Mouse (Mus musculus) embryonic stem cell, embryonic (primary cell): ENCODE measurements around the gene Ccdc117.

Source experiments
- CTCF ChIA-PET, 4 experiments: fragments of 300-600 bp in 2 of 4; fragments of 350-600 bp in 2 of 4; sonication (Branson Sonifier 250); formaldehyde crosslinking; loops; one replicate each; lab custom pipeline; 2022; ENCODE audit warnings: inconsistent platforms in 2 of 4; lab: Charles Lee
- POLR2A ChIA-PET, 4 experiments: fragments of 300-600 bp in 2 of 4; fragments of 350-600 bp in 2 of 4; sonication (Branson Sonifier 250); formaldehyde crosslinking; loops; one replicate each; lab custom pipeline; 2022; ENCODE audit warnings: antibody characterized with exemption in 4 of 4, inconsistent platforms in 1 of 4; lab: Charles Lee

The Ccdc117 gene

GRCm38 (mm10) chr11:5542482-5543185, 647 bp upstream of the Ccdc117 start:
- POLR2A ChIA-PET: interaction anchor here in 3 of 4 experiments (0.6 to 2.3 kb wide), 55 partner anchors 10 to 461 kb away, joined by 3 to 17 read pairs (median 4); partner anchors contain the start of genes Urgcp (in 3 of the 3), Dbnl (in 2 of the 3), Ewsr1 (in 1 of the 3) and Polm (in 1 of the 3)
- CTCF ChIA-PET: interaction anchor here in 2 of 4 experiments (0.5 to 1.2 kb wide), 7 partner anchors 10 to 343 kb away, joined by 3 to 7 read pairs (median 4); no protein-coding TSS in a partner anchor

- POLR2A ChIA-PET: interaction anchor here in 2 of 4 experiments (2.0 to 5.5 kb wide), 5 partner anchors 10 to 21 kb away, joined by 10 to 53 read pairs (median 17); partner anchors contain the start of gene Xbp1 (in 2 of the 2)
These were observed 673 bp downstream of the Ccdc117 start for GRCm38 (mm10) chr11:5541230-5541798.

GRCm38 (mm10) chr11:5540331-5540730, 1.7 kb downstream of the Ccdc117 start:
- ChIA-PET CTCF (no interaction called here), POLR2A (interaction anchor here in 3 of 4 experiments (0.6 to 5.5 kb wide), 13 partner anchors 9 to 540 kb away, joined by 3 to 53 read pairs (median 5); partner anchors contain the start of gene Xbp1 (in 2 of the 3))

More at GRCm38 (mm10) chr11:5541230-5541798, 673 bp downstream of the Ccdc117 start:
- CTCF ChIA-PET: no interaction called here

GRCm38 (mm10) chr11:5537454-5537853, 4.5 kb downstream of the Ccdc117 start:
- ChIA-PET POLR2A (interaction anchor here in 3 of 4 experiments (0.6 to 5.5 kb wide), 20 partner anchors 8 to 258 kb away, joined by 3 to 53 read pairs (median 4); partner anchors contain the start of gene Xbp1 (in 2 of the 3)), CTCF (interaction anchor here (0.6 to 1.4 kb wide), 10 partner anchors 16 to 896 kb away, joined by 3 to 7 read pairs (median 4); no protein-coding TSS in a partner anchor)

GRCm38 (mm10) chr11:5533108-5533507, 8.9 kb downstream of the Ccdc117 start:
- CTCF ChIA-PET: interaction anchor here in 1 of 4 experiments (0.6 to 1.8 kb wide), 6 partner anchors 9 to 65 kb away, joined by 3 to 8 read pairs (median 4); partner anchors contain the start of gene Ccdc117
- POLR2A ChIA-PET: interaction anchor here in 3 of 4 experiments (0.7 to 8.0 kb wide), 21 partner anchors 7 to 304 kb away, joined by 3 to 122 read pairs (median 10); partner anchors contain the start of genes Xbp1 (in 3 of the 3), Ccdc117 (in 2 of the 3), Polm (in 1 of the 3) and Urgcp (in 1 of the 3)

- POLR2A ChIA-PET: interaction anchor here in 3 of 4 experiments (0.7 to 8.0 kb wide), 32 partner anchors 8 to 436 kb away, joined by 3 to 122 read pairs (median 7); partner anchors contain the start of genes Ccdc117 (in 3 of the 3), Xbp1 (in 3 of the 3), Ewsr1 (in 1 of the 3) and Urgcp (in 1 of the 3)
- CTCF ChIA-PET: interaction anchor here (0.6 to 1.7 kb wide), 6 partner anchors 8 to 356 kb away, joined by 3 to 6 read pairs (median 3); partner anchors contain the start of gene Xbp1 (in 1 of the 4)
These were observed 11.3 kb downstream of the Ccdc117 start for GRCm38 (mm10) chr11:5530717-5531116.

- CTCF ChIA-PET: interaction anchor here in 3 of 4 experiments (0.6 to 0.8 kb wide), 3 partner anchors 8 to 161 kb away, joined by 3 to 4 read pairs (median 3); partner anchors contain the start of gene Xbp1 (in 1 of the 3)
- POLR2A ChIA-PET: interaction anchor here in 3 of 4 experiments (0.6 to 8.0 kb wide), 29 partner anchors 8 to 432 kb away, joined by 3 to 122 read pairs (median 7); partner anchors contain the start of genes Ccdc117 (in 3 of the 3), Xbp1 (in 3 of the 3) and Rhbdd3 (in 1 of the 3)
These were observed 11.8 kb downstream of the Ccdc117 start for GRCm38 (mm10) chr11:5530172-5530571.

GRCm38 (mm10) chr11:5528841-5529240, 13.1 kb downstream of the Ccdc117 start:
- CTCF ChIA-PET: interaction anchor here in 1 of 4 experiments (0.9 kb wide), 1 partner anchor 32 kb away, joined by 3 read pairs; no protein-coding TSS in a partner anchor
- POLR2A ChIA-PET: interaction anchor here in 3 of 4 experiments (0.9 to 8.0 kb wide), 14 partner anchors 6 to 431 kb away, joined by 3 to 122 read pairs (median 11); partner anchors contain the start of genes Ccdc117 (in 2 of the 3), Xbp1 (in 2 of the 3) and Rhbdd3 (in 1 of the 3)

GRCm38 (mm10) chr11:5527865-5528523, 14.0 kb downstream of the Ccdc117 start:
- CTCF ChIA-PET: interaction anchor here in 1 of 4 experiments (0.9 kb wide), 1 partner anchor 31 kb away, joined by 3 read pairs; no protein-coding TSS in a partner anchor
- POLR2A ChIA-PET: interaction anchor here in 2 of 4 experiments (0.8 to 8.0 kb wide), 12 partner anchors 6 to 210 kb away, joined by 3 to 122 read pairs (median 6); partner anchors contain the start of genes Ccdc117 (in 2 of the 2) and Xbp1 (in 1 of the 2)

- POLR2A ChIA-PET: interaction anchor here in 3 of 4 experiments (0.7 to 8.5 kb wide), 27 partner anchors 5 to 190 kb away, joined by 3 to 122 read pairs (median 4); partner anchors contain the start of gene Ccdc117 (in 3 of the 3)
- CTCF ChIA-PET: interaction anchor here in 3 of 4 experiments (0.6 to 1.6 kb wide), 4 partner anchors 30 to 165 kb away, joined by 3 read pairs; no protein-coding TSS in a partner anchor
These were observed 15.2 kb downstream of the Ccdc117 start for GRCm38 (mm10) chr11:5526573-5527439.

- CTCF ChIA-PET: interaction anchor here in 1 of 4 experiments (1.4 kb wide), 1 partner anchor 32 kb away, joined by 3 read pairs; no protein-coding TSS in a partner anchor
These were observed 16.6 kb downstream of the Ccdc117 start for GRCm38 (mm10) chr11:5525418-5525817.

GRCm38 (mm10) chr11:5522798-5523415, 19.1 kb downstream of the Ccdc117 start:
- POLR2A ChIA-PET: interaction anchor here in 3 of 4 experiments (0.8 to 8.5 kb wide), 23 partner anchors 9 to 357 kb away, joined by 3 to 122 read pairs (median 12); partner anchors contain the start of genes Ccdc117 (in 2 of the 3), Dbnl (in 1 of the 3) and Mrps24 (in 1 of the 3)
- CTCF ChIA-PET: interaction anchor here in 3 of 4 experiments (0.6 to 1.6 kb wide), 5 partner anchors 9 to 38 kb away, joined by 3 to 6 read pairs (median 3); no protein-coding TSS in a partner anchor

More at GRCm38 (mm10) chr11:5525418-5525817, 16.6 kb downstream of the Ccdc117 start:
- POLR2A ChIA-PET: interaction anchor here in 3 of 4 experiments (1.1 to 8.5 kb wide), 15 partner anchors 6 to 426 kb away, joined by 3 to 122 read pairs (median 6); partner anchors contain the start of genes Ccdc117 (in 2 of the 3) and Ewsr1 (in 1 of the 3)

- ChIA-PET CTCF (interaction anchor here (0.6 to 1.9 kb wide), 21 partner anchors 8 to 340 kb away, joined by 3 to 15 read pairs (median 3); partner anchors contain the start of gene Ccdc117 (in 1 of the 4)), POLR2A (interaction anchor here (0.5 to 8.5 kb wide), 65 partner anchors 9 to 914 kb away, joined by 3 to 122 read pairs (median 6); partner anchors contain the start of genes Ccdc117 (in 3 of the 4), Ewsr1 (in 3 of the 4), Mrps24 (in 2 of the 4) and Rhbdd3 (in 2 of the 4))
These were observed 20.3 kb downstream of the Ccdc117 start for GRCm38 (mm10) chr11:5521516-5522291.

GRCm38 (mm10) chr11:5521266-5521515, 20.8 kb downstream of the Ccdc117 start:
- ChIA-PET CTCF (interaction anchor here (0.6 to 1.9 kb wide), 18 partner anchors 8 to 339 kb away, joined by 3 to 9 read pairs (median 4); partner anchors contain the start of gene Ccdc117 (in 1 of the 4)), POLR2A (interaction anchor here (0.5 to 8.5 kb wide), 53 partner anchors 9 to 861 kb away, joined by 3 to 122 read pairs (median 6); partner anchors contain the start of genes Ewsr1 (in 3 of the 4), Ccdc117 (in 2 of the 4), Mrps24 (in 2 of the 4) and Rhbdd3 (in 2 of the 4))
